Mouse (Mus musculus) CD4-positive, CD25-positive, alpha-beta regulatory T cell, adult 4 months (primary cell): Measurements from ENCODE around the gene Apoo. TPM values are rescaled to one million over a fixed set of nuclear protein-coding genes. Genes with fewer than 3 reads are reported as not detected.
"Not testable (repeated sequence)": the region's sequence is repeated elsewhere in the genome, so short reads cannot be mapped to it uniquely, and the experiment has no call there.

Experiments
- ATAC-seq: one replicate; pipeline ENCODE4 v1.8.0; 2017
- polyA plus RNA-seq, 2 experiments: library from polyadenylated mRNA; unstranded; fragments of 100-300 nt; shearing (Covaris generic); gene quantifications; one replicate each; pipeline ENCODE4 v1.2.1; 2017

Gene Apoo
- polyA plus RNA-seq: 10 to 100 TPM; 11.2 to 14.2 TPM

- peak; percentile 94 for ATAC-seq
Observed at GRCm38 (mm10) chrX:94366670-94367241, at the start of gene Apoo, which contains the start of gene Fam90a1b. Gene Apoo, plus strand, starts transcription at chrX:94367117. Gene Fam90a1b, minus strand, starts transcription at chrX:94366777.

GRCm38 (mm10) chrX:94321036-94321902, 45.6 kb upstream of the Apoo start:
- ATAC-seq: no peak

GRCm38 (mm10) chrX:94343638-94344037, 23.3 kb upstream of the Apoo start:
- not testable (repeated sequence) for ATAC-seq

GRCm38 (mm10) chrX:94365381-94365925, 1.5 kb upstream of the Apoo start:
- no peak for ATAC-seq

GRCm38 (mm10) chrX:94366029-94366428, 888 bp upstream of the Apoo start:
- ATAC-seq: no peak

GRCm38 (mm10) chrX:94367248-94367647, 331 bp downstream of the Apoo start:
- ATAC-seq: peak; percentile 10

- ATAC-seq: no peak
Observed at GRCm38 (mm10) chrX:94378734-94379133, 11.8 kb downstream of the Apoo start.

GRCm38 (mm10) chrX:94408975-94409374, 42.1 kb downstream of the Apoo start:
- no peak for ATAC-seq

- ATAC-seq: no peak
Observed at GRCm38 (mm10) chrX:94420210-94420609, 53.3 kb downstream of the Apoo start.

- ATAC-seq: no peak
Observed at GRCm38 (mm10) chrX:94431548-94432375, 64.8 kb downstream of the Apoo start.

- not testable (repeated sequence) for ATAC-seq
Observed at GRCm38 (mm10) chrX:94445427-94445826, 78.5 kb downstream of the Apoo start.

- not testable (repeated sequence) for ATAC-seq
Observed at GRCm38 (mm10) chrX:94446021-94446420, 79.1 kb downstream of the Apoo start.

GRCm38 (mm10) chrX:94450047-94450881, 83.3 kb downstream of the Apoo start:
- ATAC-seq: not testable (repeated sequence)

GRCm38 (mm10) chrX:94459346-94459745, 92.4 kb downstream of the Apoo start:
- no peak for ATAC-seq

- ATAC-seq: not testable (repeated sequence)
Observed at GRCm38 (mm10) chrX:94461513-94461912, 94.6 kb downstream of the Apoo start.

- not testable (repeated sequence) for ATAC-seq
Observed at GRCm38 (mm10) chrX:94462604-94463429, 95.9 kb downstream of the Apoo start.
